Mouse (Mus musculus): ENCODE measurements around the gene Tmem184c. TPM values are rescaled to one million over a fixed set of nuclear protein-coding genes. Genes with fewer than 3 reads are reported as not detected.

The Tmem184c gene
- polyA plus RNA-seq, 2 experiments: 3.3 to 3.7 TPM

DNA sequence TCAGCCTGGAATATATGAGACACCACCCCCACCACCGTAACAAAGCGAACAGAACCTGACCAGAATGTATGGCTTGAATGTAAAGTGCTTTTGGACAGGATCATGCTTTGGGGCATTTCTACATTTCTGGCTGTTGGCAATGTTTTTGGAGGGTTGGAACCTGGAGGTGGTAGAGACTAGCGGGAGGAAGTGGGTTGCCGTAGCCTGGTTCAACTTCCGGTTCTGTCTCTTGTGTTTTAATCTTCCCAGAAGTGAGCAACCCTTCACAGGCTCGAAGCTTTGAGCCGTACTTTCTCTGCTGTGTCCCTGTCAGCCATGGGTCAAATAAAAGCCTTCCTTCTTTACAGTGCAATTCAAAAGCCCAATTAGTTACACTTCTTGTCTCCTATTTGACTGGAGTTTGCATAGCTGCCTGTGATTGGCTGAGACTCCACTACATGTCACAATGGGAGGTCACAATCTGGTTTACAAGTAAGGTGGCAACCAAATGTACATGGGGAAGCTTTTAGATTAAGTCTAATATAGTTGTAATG lies 13.2 kb upstream of the Tmem184c start:
- H3K4me1 ChIP-seq (replicated peaks; ENCODE audit: control insufficient read depth in 2 of 2, insufficient read depth in 2 of 2, low read length in 1 of 2): no peaks in the 10 kb centered on the region
- H3K27me3 ChIP-seq (ENCODE audit: control insufficient read depth, insufficient read depth, low read length): no peaks in the 10 kb centered on the region
- no peak for ATAC-seq (ENCODE audit: insufficient read depth)
- H3K4me3 ChIP-seq (ENCODE audit: insufficient read depth in 1 of 2, low read depth in 2 of 2, low read length in 2 of 2): no peak overlapping the region
- DNase-seq (ENCODE audit: low read depth in 3 of 3, low spot score in 3 of 3): no peak
- H3K9ac ChIP-seq (replicated peaks): no peak overlapping the region
- no peaks in the 10 kb centered on the region for H3K9me3 ChIP-seq (ENCODE audit: control insufficient read depth, low read length)
- TF ChIP-seq CTCF (IDR thresholded peaks at IDR 0.05; ENCODE audit: low read depth): no peak
- no peak for TF ChIP-seq EP300 (IDR thresholded peaks at IDR 0.05; ENCODE audit: low read depth)
- no peaks in the 10 kb centered on the region for H3K36me3 ChIP-seq (replicated peaks; ENCODE audit: control insufficient read depth, insufficient read depth, low read depth)
- H3K27ac ChIP-seq: no peak overlapping the region
- 61% methylated on average over 7 of the region's 7 CpGs for WGBS (ENCODE audit: insufficient replicate concordance)
- no peak overlapping the region for H3K4me2 ChIP-seq (ENCODE audit: low read depth)

DNA sequence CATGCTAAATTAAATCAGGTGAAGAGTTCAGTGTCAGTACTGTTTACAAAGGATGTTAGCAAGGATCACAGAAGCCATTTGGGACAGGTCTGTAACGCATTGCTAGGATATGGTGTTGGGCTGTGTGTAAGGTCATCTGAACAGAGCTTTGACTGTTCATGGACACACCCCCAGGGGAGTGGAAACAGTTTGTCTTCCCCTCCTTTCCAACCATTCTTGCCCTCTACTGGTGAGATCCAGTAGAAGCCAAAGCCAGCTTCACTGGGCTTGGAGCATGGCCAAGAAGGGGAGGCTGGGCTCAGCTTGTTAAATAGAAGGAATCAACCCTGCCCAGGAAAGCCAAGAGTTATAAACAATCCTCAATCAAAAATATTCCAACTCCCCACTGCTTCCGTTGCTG lies 7.4 kb upstream of the Tmem184c start:
- TF ChIP-seq CTCF (IDR thresholded peaks at IDR 0.05; ENCODE audit: low read depth): peak; percentile 39
- no peak for TF ChIP-seq EP300 (IDR thresholded peaks at IDR 0.05; ENCODE audit: low read depth)
- no peak for ATAC-seq (ENCODE audit: insufficient read depth)
- Histone ChIP-seq H3K9ac (replicated peaks) (no peak overlapping the region), H3K4me1 (replicated peaks; ENCODE audit: control insufficient read depth in 2 of 2, insufficient read depth in 2 of 2, low read length in 1 of 2) (no peaks in the 10 kb centered on the region), H3K9me3 (ENCODE audit: control insufficient read depth, low read length) (no peaks in the 10 kb centered on the region), H3K4me3 (ENCODE audit: insufficient read depth in 1 of 2, low read depth in 2 of 2, low read length in 2 of 2) (no peak overlapping the region), H3K27me3 (ENCODE audit: control insufficient read depth, insufficient read depth, low read length) (no peaks in the 10 kb centered on the region), H3K36me3 (replicated peaks; ENCODE audit: control insufficient read depth, insufficient read depth, low read depth) (no peaks in the 10 kb centered on the region), H3K27ac (no peak overlapping the region), H3K4me2 (ENCODE audit: low read depth) (no peak overlapping the region)
- WGBS (ENCODE audit: insufficient replicate concordance): 40% methylated on average over 2 of the region's 2 CpGs
- no peak for DNase-seq (ENCODE audit: low read depth in 3 of 3, low spot score in 3 of 3)

- Histone ChIP-seq H3K9ac (replicated peaks) (peak overlapping the region; percentile 40; the same call in 1 of the 2 replicates), H3K4me3 (ENCODE audit: insufficient read depth in 1 of 2, low read depth in 2 of 2, low read length in 2 of 2) (peak overlapping the region; percentile 62 to 87), H3K4me1 (replicated peaks; ENCODE audit: control insufficient read depth in 2 of 2, insufficient read depth in 2 of 2, low read length in 1 of 2) (peaks cover 3 to 4% of the 10 kb centered on the region in 2 experiments; a peak in 3 of 4 replicates), H3K27me3 (ENCODE audit: control insufficient read depth, insufficient read depth, low read length) (no peaks in the 10 kb centered on the region; the same call in 1 of the 2 replicates), H3K36me3 (replicated peaks; ENCODE audit: control insufficient read depth, insufficient read depth, low read depth) (no peaks in the 10 kb centered on the region), H3K9me3 (ENCODE audit: control insufficient read depth, low read length) (no peaks in the 10 kb centered on the region), H3K4me2 (ENCODE audit: low read depth) (peak overlapping the region; percentile 76), H3K27ac (no peak overlapping the region)
- TF ChIP-seq CTCF (IDR thresholded peaks at IDR 0.05; ENCODE audit: low read depth): no peak
- TF ChIP-seq EP300 (IDR thresholded peaks at IDR 0.05; ENCODE audit: low read depth): no peak
- DNase-seq (ENCODE audit: low read depth in 3 of 3, low spot score in 3 of 3) (no peak), ATAC-seq (ENCODE audit: insufficient read depth) (no peak)
- WGBS (ENCODE audit: insufficient replicate concordance): 15% methylated on average over 7 of the region's 7 CpGs
These were observed 877 bp downstream of the Tmem184c start for GRCm38 (mm10) chr8:77609621-77610020.

GRCm38 (mm10) chr8:77584174-77584573 lies 26.3 kb downstream of the Tmem184c start:
- H3K4me3 ChIP-seq (ENCODE audit: insufficient read depth in 1 of 2, low read depth in 2 of 2, low read length in 2 of 2): no peak overlapping the region
- 21% methylated on average over 4 of the region's 4 CpGs for WGBS (ENCODE audit: insufficient replicate concordance)
- peaks cover 3% of the 10 kb centered on the region for H3K36me3 ChIP-seq (replicated peaks; ENCODE audit: control insufficient read depth, insufficient read depth, low read depth)
- no peak overlapping the region for H3K27ac ChIP-seq
- H3K4me1 ChIP-seq (replicated peaks; ENCODE audit: control insufficient read depth in 2 of 2, insufficient read depth in 2 of 2, low read length in 1 of 2): no peaks in the 10 kb centered on the region
- H3K9me3 ChIP-seq (ENCODE audit: control insufficient read depth, low read length): no peaks in the 10 kb centered on the region
- ATAC-seq (ENCODE audit: insufficient read depth) (no peak), DNase-seq (ENCODE audit: low read depth in 3 of 3, low spot score in 3 of 3) (no peak)
- no peaks in the 10 kb centered on the region for H3K27me3 ChIP-seq (ENCODE audit: control insufficient read depth, insufficient read depth, low read length)
- TF ChIP-seq CTCF (IDR thresholded peaks at IDR 0.05; ENCODE audit: low read depth) (no peak), EP300 (IDR thresholded peaks at IDR 0.05; ENCODE audit: low read depth) (no peak)
- no peak overlapping the region for H3K4me2 ChIP-seq (ENCODE audit: low read depth)
- H3K9ac ChIP-seq (replicated peaks): no peak overlapping the region

DNA sequence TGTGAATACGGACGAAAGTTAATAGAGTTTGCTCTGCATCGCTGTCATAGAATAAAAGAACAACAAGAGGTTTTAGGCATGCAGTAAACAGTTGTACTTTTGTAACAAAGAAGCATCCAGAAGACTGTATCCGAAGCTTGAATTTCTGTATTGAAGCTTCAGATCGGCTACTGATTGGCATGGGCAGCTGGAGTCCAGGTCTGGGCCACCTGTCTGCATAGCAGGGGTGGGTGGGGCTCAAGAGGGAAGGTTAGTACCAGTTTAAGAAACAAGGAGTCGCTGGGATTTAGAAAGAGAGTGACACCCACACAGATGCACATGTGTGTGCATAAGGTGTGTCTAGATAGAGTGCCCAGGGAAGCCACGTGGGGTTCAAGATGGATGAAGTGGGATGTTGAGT lies 32.8 kb downstream of the Tmem184c start:
- H3K4me3 ChIP-seq (ENCODE audit: insufficient read depth in 1 of 2, low read depth in 2 of 2, low read length in 2 of 2): no peak overlapping the region
- H3K9ac ChIP-seq (replicated peaks): no peak overlapping the region
- no peak overlapping the region for H3K4me2 ChIP-seq (ENCODE audit: low read depth)
- H3K9me3 ChIP-seq (ENCODE audit: control insufficient read depth, low read length): no peaks in the 10 kb centered on the region
- TF ChIP-seq EP300 (IDR thresholded peaks at IDR 0.05; ENCODE audit: low read depth) (no peak), CTCF (IDR thresholded peaks at IDR 0.05; ENCODE audit: low read depth) (no peak)
- WGBS (ENCODE audit: insufficient replicate concordance): 80% methylated on average over 7 of the region's 7 CpGs
- H3K4me1 ChIP-seq (replicated peaks; ENCODE audit: control insufficient read depth in 2 of 2, insufficient read depth in 2 of 2, low read length in 1 of 2): no peaks in the 10 kb centered on the region
- no peaks in the 10 kb centered on the region for H3K27me3 ChIP-seq (ENCODE audit: control insufficient read depth, insufficient read depth, low read length)
- DNase-seq (ENCODE audit: low read depth in 3 of 3, low spot score in 3 of 3) (no peak), ATAC-seq (ENCODE audit: insufficient read depth) (no peak)
- no peak overlapping the region for H3K27ac ChIP-seq
- H3K36me3 ChIP-seq (replicated peaks; ENCODE audit: control insufficient read depth, insufficient read depth, low read depth): peaks cover 3% of the 10 kb centered on the region
